Mouse (Mus musculus) heart, adult 2 months (tissue): ENCODE data around the gene Snx32. TPM values are rescaled to one million over a fixed set of nuclear protein-coding genes. Genes with fewer than 3 reads are reported as not detected.

Experiments
- DNase-seq, 2 experiments: peaks; one replicate each; pipeline ENCODE4 v3.0.0; 2021
- H3K27ac ChIP-seq: fragments of 200-600 bp; 2 replicates; pipeline ENCODE4 v1.8.1; 2022
- H3K27me3 ChIP-seq: fragments of 200-500 bp; 2 replicates; pipeline ENCODE4 v1.6.1; 2012; ENCODE audit warnings: mild to moderate bottlenecking, low read length, inconsistent platforms, mixed read lengths; ENCODE audit not compliant: control insufficient read depth, insufficient read depth
- H3K36me3 ChIP-seq: fragments of 200-500 bp; 2 replicates; pipeline ENCODE4 v1.6.1; 2012; ENCODE audit warnings: low read length, inconsistent platforms; ENCODE audit not compliant: control insufficient read depth, insufficient read depth
- H3K4me1 ChIP-seq: fragments of 200-500 bp; 2 replicates; pipeline ENCODE4 v1.6.1; 2011; ENCODE audit warnings: low read length; ENCODE audit not compliant: control insufficient read depth, insufficient read depth
- H3K4me3 ChIP-seq: fragments of 200-600 bp; 2 replicates; pipeline ENCODE4 v1.8.1; 2022
- H3K79me2 ChIP-seq: fragments of 200-500 bp; replicated peaks from 2 replicates; pipeline ENCODE4 v1.6.1; 2012; ENCODE audit warnings: mild to moderate bottlenecking, inconsistent platforms, low read length, moderate library complexity, mixed read lengths; ENCODE audit not compliant: control insufficient read depth, insufficient read depth
- H3K9ac ChIP-seq: fragments of 200-500 bp; 2 replicates; pipeline ENCODE4 v1.6.1; 2012; ENCODE audit warnings: low read depth, mild to moderate bottlenecking, control low read depth, inconsistent platforms, low read length, mixed read lengths
- CTCF ChIP-seq: fragments of 200-600 bp; IDR thresholded peaks from 2 replicates; pipeline ENCODE4 v1.8.1; 2022; ENCODE audit warnings: antibody characterized with exemption, mild to moderate bottlenecking, moderate library complexity
- EP300 ChIP-seq: fragments of 200-500 bp; IDR thresholded peaks from 2 replicates; pipeline ENCODE4 v1.6.1; 2011; ENCODE audit warnings: low read depth, low read length, control low read depth; ENCODE audit not compliant: insufficient read depth
- POLR2A ChIP-seq: fragments of 200-500 bp; IDR thresholded peaks from 2 replicates; pipeline ENCODE4 v1.6.1; 2011; ENCODE audit warnings: mild to moderate bottlenecking, low read depth, low read length, control low read depth; ENCODE audit not compliant: insufficient read depth
- WGBS: fragments of 180-500 bp; shearing (Covaris S2); methylation state at CpG from one replicate; pipeline ENCODE4 v1.1.7; 2018; 5-methylcytosine and 5-hydroxymethylcytosine counted together
- intact Hi-C: fragments of 180-260 bp; cut with DNase I; formaldehyde crosslinking; loops from one replicate; pipeline ENCODE4 v1.15.1; 2025
- polyA plus RNA-seq: library from polyadenylated mRNA; depleted of rRNA; stranded (reverse); fragments of >200 nt; gene quantifications from 2 replicates; pipeline ENCODE4 v1.2.3, GENCODE M21; 2012
- total RNA-seq, 2 experiments: library from RNA; stranded (reverse); gene quantifications; 2 replicates each; pipeline ENCODE4 v1.2.3; 2021

The Snx32 gene
- total and polyA plus RNA-seq, 3 experiments: 3.9 to 11.4 (median 5.2) TPM

DNA sequence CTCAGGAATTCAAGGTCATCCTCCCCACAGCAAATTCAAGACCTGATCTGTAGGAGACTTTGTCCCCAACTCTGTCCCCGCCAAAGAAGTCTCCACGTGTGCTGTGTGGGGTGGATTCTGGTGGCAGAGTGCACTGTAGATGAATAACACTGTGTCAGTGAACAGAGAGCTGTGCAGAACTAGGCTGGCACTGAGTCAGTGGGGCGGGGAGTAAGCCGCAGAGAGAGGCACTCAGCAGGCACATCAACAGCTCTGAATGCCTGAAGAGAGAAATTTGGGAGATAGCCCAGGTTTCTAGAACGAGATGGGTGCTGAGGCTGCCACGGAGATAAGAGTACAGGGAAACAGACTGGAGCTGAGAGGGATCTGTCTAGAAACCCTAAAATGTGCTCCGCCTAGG, 51.3 kb downstream of the Snx32 start:
- intact Hi-C loops: no loop called here
- DNase-seq: peak in 1 of 2 experiments; percentile 48
- Histone ChIP-seq H3K27me3 (no peaks in the 10 kb centered on the region), H3K4me3 (no peak overlapping the region), H3K36me3 (peaks cover 8% of the 10 kb centered on the region), H3K27ac (no peak overlapping the region; the same call in 1 of the 2 replicates), H3K79me2 (peaks cover 6% of the 10 kb centered on the region), H3K9ac (no peak overlapping the region), H3K4me1 (peaks cover 9% of the 10 kb centered on the region)
- 0 out of 2 replicates have a peak, but pooled peaks have one; percentile 34 for TF ChIP-seq EP300
- TF ChIP-seq CTCF: no peak
- TF ChIP-seq POLR2A: no peak
- WGBS: 54% methylated on average over 7 of the region's 7 CpGs

DNA sequence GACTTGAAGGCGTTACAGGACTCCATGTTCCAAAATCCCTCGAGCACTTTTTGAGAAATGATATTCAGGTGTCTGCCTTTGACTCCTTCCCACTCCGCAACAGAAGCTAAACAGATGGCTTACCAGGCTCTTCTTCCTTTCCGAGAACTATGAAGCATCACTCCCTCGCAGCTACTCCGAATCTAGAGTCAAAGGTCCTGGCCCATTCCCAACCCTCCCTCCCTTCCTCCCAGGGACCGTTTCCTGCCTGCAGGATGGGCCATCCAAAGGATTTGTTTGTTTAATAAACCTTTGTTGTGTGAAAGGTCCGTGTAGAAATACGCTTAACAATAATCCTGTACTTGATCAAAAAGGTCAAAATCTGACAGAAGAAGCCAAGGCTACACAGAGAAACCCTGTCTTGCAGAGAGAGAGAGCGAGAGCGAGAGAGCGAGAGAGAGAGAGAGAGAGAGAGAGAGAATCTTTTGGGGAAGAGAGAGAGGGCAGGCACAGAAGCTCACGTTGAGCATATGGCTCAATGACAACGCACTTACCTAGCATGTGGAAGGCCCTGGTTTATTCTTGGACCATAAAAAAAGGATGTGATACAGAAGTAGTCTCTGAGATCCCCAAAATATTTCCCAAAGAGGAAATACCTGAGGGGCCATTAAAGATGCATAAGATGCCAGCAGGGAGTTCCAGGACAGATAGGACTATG, 52.4 kb downstream of the Snx32 start, which contains the start of gene Ccdc85b:
TSS of gene Ccdc85b (minus strand) at position 149 of the 697 bp plus-strand sequence.
- no peak for TF ChIP-seq POLR2A
- no peak for TF ChIP-seq CTCF
- no peak for TF ChIP-seq EP300
- intact Hi-C loops: no loop called here
- Histone ChIP-seq H3K79me2 (peaks cover 6% of the 10 kb centered on the region), H3K27me3 (no peaks in the 10 kb centered on the region), H3K4me1 (peaks cover 7% of the 10 kb centered on the region), H3K4me3 (peak within 1 kb of the TSS; percentile 64), H3K27ac (peak within 1 kb of the TSS; percentile 99), H3K9ac (peak within 1 kb of the TSS; percentile 97), H3K36me3 (peaks cover 12% of the 10 kb centered on the region)
- no peak for DNase-seq
- 13% methylated on average over 14 of the region's 14 CpGs for WGBS

DNA sequence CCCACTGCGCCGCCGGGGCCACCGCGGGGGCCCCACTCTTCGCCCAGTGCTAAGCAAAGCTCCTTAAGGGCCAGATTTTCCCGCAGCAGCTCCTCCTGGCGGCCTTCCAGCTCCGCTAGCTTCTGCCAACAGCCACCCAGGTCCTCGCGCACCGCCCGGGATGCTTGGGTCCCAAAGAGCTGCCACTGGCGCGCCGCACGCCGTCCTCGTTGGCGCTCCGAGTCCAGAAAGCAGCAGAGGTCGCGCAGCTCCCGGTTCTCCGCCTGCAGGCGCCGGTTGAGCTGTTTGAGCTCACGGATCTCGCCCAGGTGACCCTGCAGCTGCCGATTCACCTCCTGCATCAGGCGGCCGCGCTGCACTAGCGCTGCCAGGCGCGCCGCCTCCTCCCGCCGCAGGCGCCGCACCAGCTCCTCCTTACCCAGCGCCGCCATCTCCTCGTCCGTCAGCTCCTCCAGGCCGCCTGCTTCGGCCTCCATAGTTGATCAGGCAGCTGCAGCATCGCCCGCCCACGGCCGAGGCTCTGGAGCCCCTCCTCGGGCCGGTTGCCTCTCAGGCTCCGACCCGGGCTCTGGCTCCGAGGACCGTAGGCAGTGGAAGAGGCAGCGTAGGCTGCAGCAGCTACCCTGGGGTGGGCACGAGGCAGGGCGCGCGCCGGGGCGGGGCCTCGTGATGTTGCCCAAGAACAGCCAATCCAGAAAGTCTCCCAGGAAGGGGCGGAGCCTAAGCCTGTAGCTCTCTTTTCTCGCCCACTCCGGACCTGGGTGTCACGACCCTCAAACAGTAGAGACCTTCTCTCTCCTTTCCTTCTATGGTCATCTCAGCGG, 53.2 kb downstream of the Snx32 start:
- WGBS: under 1% methylated on average over 70 of the region's 70 CpGs
- peaks cover 6% of the 10 kb centered on the region for H3K79me2 ChIP-seq
- peaks cover 7% of the 10 kb centered on the region for H3K4me1 ChIP-seq
- intact Hi-C loops: loop anchor here (1.0 kb wide), 1 partner anchor 91 kb away; the partner anchor contains the start of gene Eif1ad
- peak; percentile 96 to 97 for DNase-seq
- H3K36me3 ChIP-seq: peaks cover 12% of the 10 kb centered on the region
- TF ChIP-seq EP300: peak; percentile 46; the same call in 1 of the 2 replicates
- peak; percentile 25; the same call in 1 of the 2 replicates for TF ChIP-seq CTCF
- peak; percentile 95 for TF ChIP-seq POLR2A
- H3K27me3 ChIP-seq: no peaks in the 10 kb centered on the region
- peak overlapping the region; percentile 64 for H3K4me3 ChIP-seq
- peak overlapping the region; percentile 97 for H3K9ac ChIP-seq
- peak overlapping the region; percentile 99 for H3K27ac ChIP-seq

DNA sequence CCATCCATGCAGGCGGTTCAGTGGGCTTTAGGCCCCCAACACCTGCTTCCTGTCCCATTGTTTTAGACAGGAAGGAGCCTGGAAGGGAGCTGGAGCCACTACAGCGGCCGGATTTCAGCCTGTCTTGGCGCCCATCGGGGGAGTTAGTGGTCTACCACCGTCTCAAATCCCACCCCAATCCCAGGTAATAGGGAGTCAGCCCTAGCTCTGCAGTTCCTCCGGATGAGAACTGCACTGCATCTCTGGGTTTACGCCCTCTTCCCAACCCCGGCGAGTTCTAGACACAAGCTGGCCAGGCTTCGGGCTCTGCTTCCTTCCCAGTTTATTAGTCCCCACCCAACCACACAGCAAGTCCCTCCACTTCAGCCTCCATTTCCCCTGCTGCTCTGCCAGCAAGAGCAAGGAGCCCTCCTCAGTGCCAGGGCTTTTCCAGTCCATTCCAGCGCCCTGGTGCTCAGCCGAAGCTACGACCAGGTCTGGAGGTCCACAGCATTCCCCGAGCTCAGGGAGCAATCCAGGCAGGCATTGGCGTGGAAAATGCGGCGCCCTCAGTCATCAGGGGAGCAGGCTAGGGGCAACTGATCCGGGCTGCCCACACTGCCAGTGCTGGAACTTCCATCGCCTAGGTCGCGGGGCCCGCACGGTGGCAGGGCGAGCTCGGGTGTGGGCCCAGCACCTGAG, 54.0 kb downstream of the Snx32 start:
- no peak for TF ChIP-seq CTCF
- peak; percentile 78; the same call in 1 of the 2 replicates for TF ChIP-seq EP300
- TF ChIP-seq POLR2A: peak; percentile 74
- H3K27ac ChIP-seq: peak overlapping the region; percentile 99
- H3K79me2 ChIP-seq: peaks cover 6% of the 10 kb centered on the region
- peak; percentile 70 to 74 for DNase-seq
- peak overlapping the region; percentile 64 for H3K4me3 ChIP-seq
- H3K9ac ChIP-seq: peak overlapping the region; percentile 97
- WGBS: 7% methylated on average over 26 of the region's 26 CpGs
- intact Hi-C loops: loop anchor here (1.0 kb wide), 1 partner anchor 90 kb away; the partner anchor contains the start of gene Eif1ad
- H3K27me3 ChIP-seq: no peaks in the 10 kb centered on the region
- peaks cover 12% of the 10 kb centered on the region for H3K36me3 ChIP-seq
- H3K4me1 ChIP-seq: peaks cover 7% of the 10 kb centered on the region

DNA sequence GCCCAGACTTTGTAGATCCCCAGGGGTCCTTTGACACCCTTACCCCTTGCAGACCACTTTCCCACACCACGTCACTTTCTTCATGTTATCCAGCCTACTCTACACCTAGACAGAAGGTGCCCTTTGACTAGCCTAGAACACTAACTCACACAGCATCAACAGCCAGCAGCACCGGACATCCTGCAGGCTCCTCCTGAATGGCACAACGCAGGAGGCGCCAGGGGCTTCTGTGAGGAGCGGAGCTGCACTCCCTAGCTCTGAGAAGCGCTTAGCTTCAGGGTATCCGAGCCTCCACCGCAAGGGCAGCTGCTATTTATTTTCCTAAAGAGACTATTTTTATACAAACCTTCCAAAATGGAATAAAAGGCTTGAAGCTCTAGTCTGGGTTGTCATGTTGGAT, 54.8 kb downstream of the Snx32 start:
- Histone ChIP-seq H3K27ac (peak overlapping the region; percentile 99), H3K36me3 (peaks cover 12% of the 10 kb centered on the region), H3K9ac (peak overlapping the region; percentile 97), H3K4me1 (peaks cover 6% of the 10 kb centered on the region), H3K4me3 (peak overlapping the region; percentile 64), H3K27me3 (no peaks in the 10 kb centered on the region), H3K79me2 (peaks cover 6% of the 10 kb centered on the region)
- DNase-seq: no peak
- intact Hi-C loops: loop anchor here (2.0 kb wide), 1 partner anchor 23 kb away; no protein-coding TSS in a partner anchor
- WGBS: 42% methylated on average over 8 of the region's 8 CpGs
- TF ChIP-seq POLR2A (no peak), EP300 (no peak), CTCF (no peak)
